Mouse (Mus musculus): ENCODE data around the gene Aif1. TPM values are rescaled to one million over a fixed set of nuclear protein-coding genes. Genes with fewer than 3 reads are reported as not detected.
A peak's percentile ranks its signal among the peaks of the same experiment; 100 is the strongest.

Aif1 gene
- polyA plus RNA-seq, 1 experiment, result 8.9 TPM

DNA sequence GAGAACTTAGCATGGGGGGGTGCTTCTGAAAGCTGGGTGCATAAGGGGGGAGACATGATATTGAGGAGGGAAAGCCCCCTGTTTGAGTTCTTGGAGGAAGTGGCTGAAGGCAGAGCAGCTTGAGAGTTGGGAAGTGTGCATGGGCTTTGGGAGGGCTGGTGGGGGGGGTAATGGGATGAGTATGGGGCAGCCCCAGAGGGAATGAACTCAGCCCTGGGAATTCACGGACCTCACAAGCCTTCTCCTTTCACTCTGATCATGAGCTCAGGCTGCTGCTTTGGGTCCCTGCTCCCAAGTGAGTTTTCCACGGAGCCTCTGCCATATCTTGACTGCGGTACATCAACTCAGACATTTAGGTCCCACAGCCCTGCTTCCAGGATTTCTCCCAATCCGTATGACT is 26.6 kb upstream of the Aif1 start:
- Histone ChIP-seq H3K4me1 (replicated peaks; ENCODE audit: control insufficient read depth, insufficient read depth, low read length) (peaks cover 67% of the 10 kb centered on the region), H3K27me3 (ENCODE audit: control insufficient read depth, insufficient read depth, low read length) (no peaks in the 10 kb centered on the region), H3K27ac (ENCODE audit: control insufficient read depth, insufficient read depth, low read length) (no peak overlapping the region), H3K4me3 (ENCODE audit: control insufficient read depth, insufficient read depth, low read length) (no peak overlapping the region), H3K36me3 (ENCODE audit: control insufficient read depth, insufficient read depth, low read length) (no peaks in the 10 kb centered on the region)
- no peak for TF ChIP-seq POLR2A (IDR thresholded peaks at IDR 0.05; ENCODE audit: control insufficient read depth, extremely low read depth, insufficient read depth, low read length, poor library complexity)
- DNase-seq, result no peak
- 91% methylated on average over 4 of the region's 4 CpGs for WGBS

DNA sequence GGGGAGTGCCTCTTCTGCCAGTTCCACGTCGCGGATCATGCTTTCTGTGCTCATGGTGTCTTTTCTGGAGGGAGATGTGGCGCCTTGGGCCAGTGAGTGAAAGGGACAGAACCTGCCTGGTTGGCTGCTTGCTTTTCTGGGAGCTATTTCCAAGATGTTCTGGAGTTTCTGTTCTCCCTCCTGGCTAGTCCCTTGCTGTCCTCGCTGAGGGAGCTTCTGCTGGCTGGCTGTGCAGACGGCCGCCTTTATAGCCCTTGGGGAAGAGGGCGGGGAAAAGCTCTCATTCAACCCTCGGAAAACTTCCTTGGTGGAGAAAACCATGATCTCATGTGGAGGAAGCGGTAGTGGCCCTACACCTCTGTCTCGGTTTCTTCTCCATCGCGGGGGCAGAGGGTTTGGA is 25.9 kb upstream of the Aif1 start, which contains the start of gene Tnf:
Tnf (minus strand) TSS at position 221 of the 400 bp plus-strand sequence.
- peaks cover 71% of the 10 kb centered on the region for H3K4me1 ChIP-seq (replicated peaks; ENCODE audit: control insufficient read depth, insufficient read depth, low read length)

GRCm38 (mm10) chr17:35201128-35201527 is 25.3 kb upstream of the Aif1 start:
- Histone ChIP-seq H3K27ac (ENCODE audit: control insufficient read depth, insufficient read depth, low read length) (peak overlapping the region; percentile 72), H3K4me3 (ENCODE audit: control insufficient read depth, insufficient read depth, low read length) (peak overlapping the region; percentile 54), H3K4me1 (replicated peaks; ENCODE audit: control insufficient read depth, insufficient read depth, low read length) (peaks cover 77% of the 10 kb centered on the region), H3K36me3 (ENCODE audit: control insufficient read depth, insufficient read depth, low read length) (no peaks in the 10 kb centered on the region), H3K27me3 (ENCODE audit: control insufficient read depth, insufficient read depth, low read length) (no peaks in the 10 kb centered on the region)
- no peak for DNase-seq
- 4% methylated on average over 11 of the region's 11 CpGs for WGBS
- no peak for TF ChIP-seq POLR2A (IDR thresholded peaks at IDR 0.05; ENCODE audit: control insufficient read depth, extremely low read depth, insufficient read depth, low read length, poor library complexity)

More for the DNA sequence above, 25.9 kb upstream of the Aif1 start, which contains the start of gene Tnf:
- Histone ChIP-seq H3K36me3 (ENCODE audit: control insufficient read depth, insufficient read depth, low read length) (no peaks in the 10 kb centered on the region), H3K4me3 (ENCODE audit: control insufficient read depth, insufficient read depth, low read length) (peak within 1 kb of the TSS; percentile 54), H3K27ac (ENCODE audit: control insufficient read depth, insufficient read depth, low read length) (peak within 1 kb of the TSS; percentile 72), H3K27me3 (ENCODE audit: control insufficient read depth, insufficient read depth, low read length) (no peaks in the 10 kb centered on the region)
- DNase-seq, result peak; percentile 70
- TF ChIP-seq CTCF (IDR thresholded peaks at IDR 0.05; ENCODE audit: borderline replicate concordance, control insufficient read depth, extremely low read depth, insufficient read depth, low read length, poor library complexity) (0 out of 2 replicates have a peak, but pooled peaks have one; percentile 18), POLR2A (IDR thresholded peaks at IDR 0.05; ENCODE audit: control insufficient read depth, extremely low read depth, insufficient read depth, low read length, poor library complexity) (peak; percentile 81)
- WGBS, result 1% methylated on average over 13 of the region's 13 CpGs

- H3K4me1 ChIP-seq (replicated peaks; ENCODE audit: control insufficient read depth, insufficient read depth, low read length), result peaks cover 73% of the 10 kb centered on the region
These were observed 24.5 kb upstream of the Aif1 start for GRCm38 (mm10) chr17:35200398-35200797.

GRCm38 (mm10) chr17:35198946-35199345 is 23.1 kb upstream of the Aif1 start:
- Histone ChIP-seq H3K4me3 (ENCODE audit: control insufficient read depth, insufficient read depth, low read length) (no peak overlapping the region), H3K36me3 (ENCODE audit: control insufficient read depth, insufficient read depth, low read length) (no peaks in the 10 kb centered on the region), H3K4me1 (replicated peaks; ENCODE audit: control insufficient read depth, insufficient read depth, low read length) (peaks cover 63% of the 10 kb centered on the region), H3K27ac (ENCODE audit: control insufficient read depth, insufficient read depth, low read length) (no peak overlapping the region), H3K27me3 (ENCODE audit: control insufficient read depth, insufficient read depth, low read length) (no peaks in the 10 kb centered on the region)
- 92% methylated on average over 8 of the region's 8 CpGs for WGBS
- TF ChIP-seq CTCF (IDR thresholded peaks at IDR 0.05; ENCODE audit: borderline replicate concordance, control insufficient read depth, extremely low read depth, insufficient read depth, low read length, poor library complexity) (no peak), POLR2A (IDR thresholded peaks at IDR 0.05; ENCODE audit: control insufficient read depth, extremely low read depth, insufficient read depth, low read length, poor library complexity) (no peak)
- no peak for DNase-seq

More at GRCm38 (mm10) chr17:35200398-35200797, 24.5 kb upstream of the Aif1 start:
- WGBS, result 7% methylated on average over 11 of the region's 11 CpGs
- Histone ChIP-seq H3K27me3 (ENCODE audit: control insufficient read depth, insufficient read depth, low read length) (no peaks in the 10 kb centered on the region), H3K36me3 (ENCODE audit: control insufficient read depth, insufficient read depth, low read length) (no peaks in the 10 kb centered on the region), H3K4me3 (ENCODE audit: control insufficient read depth, insufficient read depth, low read length) (peak overlapping the region; percentile 54), H3K27ac (ENCODE audit: control insufficient read depth, insufficient read depth, low read length) (peak overlapping the region; percentile 88)
- no peak for TF ChIP-seq CTCF (IDR thresholded peaks at IDR 0.05; ENCODE audit: borderline replicate concordance, control insufficient read depth, extremely low read depth, insufficient read depth, low read length, poor library complexity)
- TF ChIP-seq POLR2A (IDR thresholded peaks at IDR 0.05; ENCODE audit: control insufficient read depth, extremely low read depth, insufficient read depth, low read length, poor library complexity), result no peak
- peak; percentile 79 for DNase-seq

- TF ChIP-seq CTCF (IDR thresholded peaks at IDR 0.05; ENCODE audit: borderline replicate concordance, control insufficient read depth, extremely low read depth, insufficient read depth, low read length, poor library complexity) (no peak), POLR2A (IDR thresholded peaks at IDR 0.05; ENCODE audit: control insufficient read depth, extremely low read depth, insufficient read depth, low read length, poor library complexity) (no peak)
- H3K27ac ChIP-seq (ENCODE audit: control insufficient read depth, insufficient read depth, low read length), result no peak overlapping the region
- H3K4me3 ChIP-seq (ENCODE audit: control insufficient read depth, insufficient read depth, low read length), result no peak overlapping the region
- H3K4me1 ChIP-seq (replicated peaks; ENCODE audit: control insufficient read depth, insufficient read depth, low read length), result peaks cover 66% of the 10 kb centered on the region
- H3K27me3 ChIP-seq (ENCODE audit: control insufficient read depth, insufficient read depth, low read length), result no peaks in the 10 kb centered on the region
- WGBS, result 86% methylated on average over 7 of the region's 7 CpGs
- no peak for DNase-seq
- no peaks in the 10 kb centered on the region for H3K36me3 ChIP-seq (ENCODE audit: control insufficient read depth, insufficient read depth, low read length)
These were observed 22.2 kb upstream of the Aif1 start for GRCm38 (mm10) chr17:35198029-35198428.

DNA sequence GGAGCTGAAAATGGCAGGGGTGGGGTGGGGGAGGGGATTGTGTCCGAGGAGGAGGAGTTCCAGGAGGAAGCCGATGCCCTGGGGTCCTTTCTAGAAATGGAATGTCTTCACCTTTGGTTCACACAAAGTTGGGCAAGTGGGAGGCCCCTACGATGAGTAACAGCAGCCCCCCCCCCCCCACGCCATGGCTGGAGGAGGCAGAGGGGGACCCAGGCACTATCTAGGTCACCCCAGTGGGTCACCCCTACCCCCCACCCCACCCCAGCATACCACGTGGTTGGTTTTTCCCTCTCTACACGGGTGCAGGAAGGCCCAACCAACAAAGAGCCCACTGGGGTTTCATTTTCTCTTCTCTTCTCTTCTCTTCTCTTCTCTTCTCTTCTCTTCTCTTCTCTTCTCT is 21.3 kb upstream of the Aif1 start:
- 15% methylated on average over 6 of the region's 6 CpGs for WGBS
- TF ChIP-seq CTCF (IDR thresholded peaks at IDR 0.05; ENCODE audit: borderline replicate concordance, control insufficient read depth, extremely low read depth, insufficient read depth, low read length, poor library complexity) (no peak), POLR2A (IDR thresholded peaks at IDR 0.05; ENCODE audit: control insufficient read depth, extremely low read depth, insufficient read depth, low read length, poor library complexity) (no peak)
- H3K27ac ChIP-seq (ENCODE audit: control insufficient read depth, insufficient read depth, low read length), result peak overlapping the region; percentile 54; the same call in 1 of the 2 replicates
- H3K27me3 ChIP-seq (ENCODE audit: control insufficient read depth, insufficient read depth, low read length), result no peaks in the 10 kb centered on the region
- peak overlapping the region; percentile 19 for H3K4me3 ChIP-seq (ENCODE audit: control insufficient read depth, insufficient read depth, low read length)
- no peaks in the 10 kb centered on the region for H3K36me3 ChIP-seq (ENCODE audit: control insufficient read depth, insufficient read depth, low read length)
- H3K4me1 ChIP-seq (replicated peaks; ENCODE audit: control insufficient read depth, insufficient read depth, low read length), result peaks cover 62% of the 10 kb centered on the region
- no peak for DNase-seq

Measured in thymus, adult 2 months (tissue).